Mouse (Mus musculus): Measurements from ENCODE around the gene Ly6g5c.

The Ly6g5c gene

GRCm38 (mm10) chr17:35108097-35108496 lies at the start of gene Ly6g5c:
Gene Ly6g5c (plus strand): TSS chr17:35108279.
- no peak for DNase-seq (ENCODE audit: low read depth, low spot score)

DNA sequence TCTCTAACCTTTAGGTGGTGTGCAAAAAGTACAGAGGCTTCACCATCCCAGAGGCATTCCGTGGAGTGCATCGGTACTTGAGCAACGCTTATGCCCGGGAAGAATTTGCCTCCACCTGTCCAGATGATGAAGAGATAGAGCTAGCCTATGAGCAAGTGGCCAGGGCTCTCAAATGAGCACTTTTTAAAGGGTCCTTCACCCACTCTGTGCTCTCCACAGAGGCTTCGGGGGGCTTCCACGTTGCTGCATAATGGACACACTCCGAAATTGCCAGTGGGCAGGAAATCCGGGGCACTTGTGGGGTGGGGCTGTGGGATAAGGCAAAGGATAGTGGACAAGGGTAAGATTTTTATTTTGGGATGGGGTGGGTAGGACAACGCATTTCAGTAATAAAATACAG lies 49.8 kb upstream of the Ly6g5c start:
- no peak for DNase-seq (ENCODE audit: low read depth, low spot score)

- peak; percentile 42 for DNase-seq (ENCODE audit: low read depth, low spot score)
Observed at GRCm38 (mm10) chr17:35058911-35059892, 48.9 kb upstream of the Ly6g5c start, which contains the start of gene Ddah2. Gene Ddah2 (plus strand): TSS chr17:35059035.

GRCm38 (mm10) chr17:35060071-35060470 lies 48.0 kb upstream of the Ly6g5c start:
- DNase-seq (ENCODE audit: low read depth, low spot score) = no peak

GRCm38 (mm10) chr17:35060737-35061297 lies 47.3 kb upstream of the Ly6g5c start:
- DNase-seq (ENCODE audit: low read depth, low spot score) = no peak

DNA sequence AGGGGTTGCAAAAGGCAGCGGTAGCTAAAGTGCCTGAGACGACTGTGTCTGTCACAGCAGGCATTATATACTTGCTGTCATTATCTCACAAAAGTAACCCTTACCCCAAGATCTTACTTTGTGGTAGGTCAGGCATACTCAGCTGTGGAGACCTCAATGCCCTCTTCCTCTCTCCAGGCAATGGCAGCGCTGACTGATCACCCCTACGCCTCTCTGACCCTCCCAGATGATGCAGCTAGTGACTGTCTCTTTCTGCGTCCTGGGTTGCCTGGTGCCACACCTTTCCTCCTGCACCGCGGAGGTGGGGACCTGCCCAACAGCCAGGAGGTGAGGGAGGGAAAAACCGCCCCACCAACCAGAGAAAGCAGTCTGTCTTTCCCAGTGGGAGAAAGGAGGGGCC lies 46.8 kb upstream of the Ly6g5c start:
- DNase-seq (ENCODE audit: low read depth, low spot score) = no peak

DNA sequence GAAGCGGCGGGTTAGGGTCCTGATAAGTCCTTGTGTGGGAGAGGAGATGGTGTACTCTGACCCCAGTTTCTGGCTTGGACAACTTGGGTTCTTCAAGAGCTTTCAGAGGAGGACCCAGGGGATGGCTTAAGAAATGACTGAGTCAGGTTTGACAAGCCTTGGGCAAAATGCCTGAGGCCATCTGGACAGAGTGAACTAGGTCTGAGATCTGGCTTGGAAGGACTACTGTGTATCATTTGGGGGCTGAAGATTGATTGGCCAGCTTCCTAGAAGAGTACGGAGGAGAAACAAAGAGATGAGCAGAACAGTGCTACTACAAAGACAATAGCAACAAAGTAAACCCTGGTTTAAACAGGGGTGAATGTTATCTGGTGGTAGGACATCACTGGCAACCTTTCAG lies 44.6 kb upstream of the Ly6g5c start:
- DNase-seq (ENCODE audit: low read depth, low spot score) = no peak

DNA sequence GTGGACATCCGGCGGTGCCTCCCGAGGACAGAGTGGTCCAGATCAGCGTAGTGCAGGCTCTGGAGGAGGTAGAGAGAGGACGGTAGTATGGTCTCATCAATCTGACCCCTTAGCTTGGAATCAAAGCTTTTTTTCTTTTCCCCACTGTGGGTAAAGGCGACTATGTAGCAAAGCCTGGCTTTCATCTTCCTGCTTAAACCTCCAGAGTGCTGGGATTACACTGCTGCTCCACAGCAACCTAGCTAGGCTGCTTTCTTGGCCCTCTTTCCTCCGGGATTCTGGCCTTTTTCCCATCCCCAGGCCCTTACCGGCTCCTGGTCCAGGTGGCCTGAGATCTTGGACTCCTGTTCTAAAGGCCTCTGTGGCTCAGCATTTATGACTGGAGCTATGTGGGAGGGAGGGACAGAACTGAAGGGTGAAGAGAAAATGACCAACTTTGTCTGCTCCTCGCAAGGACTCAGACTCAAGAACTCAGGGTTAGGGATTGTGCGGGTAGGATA lies 43.7 kb upstream of the Ly6g5c start:
- no peak for DNase-seq (ENCODE audit: low read depth, low spot score)

GRCm38 (mm10) chr17:35064951-35065947 lies 42.8 kb upstream of the Ly6g5c start, which contains the start of gene Ly6g6c:
Gene Ly6g6c (plus strand): TSS chr17:35065388.
- DNase-seq (ENCODE audit: low read depth, low spot score) = no peak

GRCm38 (mm10) chr17:35066084-35066483 lies 42.0 kb upstream of the Ly6g5c start, which contains the start of gene Mpig6b:
Gene Mpig6b (minus strand): TSS chr17:35066184.
- no peak for DNase-seq (ENCODE audit: low read depth, low spot score)

- DNase-seq (ENCODE audit: low read depth, low spot score) = no peak
Observed at GRCm38 (mm10) chr17:35068213-35068914, 39.7 kb upstream of the Ly6g5c start.

DNA sequence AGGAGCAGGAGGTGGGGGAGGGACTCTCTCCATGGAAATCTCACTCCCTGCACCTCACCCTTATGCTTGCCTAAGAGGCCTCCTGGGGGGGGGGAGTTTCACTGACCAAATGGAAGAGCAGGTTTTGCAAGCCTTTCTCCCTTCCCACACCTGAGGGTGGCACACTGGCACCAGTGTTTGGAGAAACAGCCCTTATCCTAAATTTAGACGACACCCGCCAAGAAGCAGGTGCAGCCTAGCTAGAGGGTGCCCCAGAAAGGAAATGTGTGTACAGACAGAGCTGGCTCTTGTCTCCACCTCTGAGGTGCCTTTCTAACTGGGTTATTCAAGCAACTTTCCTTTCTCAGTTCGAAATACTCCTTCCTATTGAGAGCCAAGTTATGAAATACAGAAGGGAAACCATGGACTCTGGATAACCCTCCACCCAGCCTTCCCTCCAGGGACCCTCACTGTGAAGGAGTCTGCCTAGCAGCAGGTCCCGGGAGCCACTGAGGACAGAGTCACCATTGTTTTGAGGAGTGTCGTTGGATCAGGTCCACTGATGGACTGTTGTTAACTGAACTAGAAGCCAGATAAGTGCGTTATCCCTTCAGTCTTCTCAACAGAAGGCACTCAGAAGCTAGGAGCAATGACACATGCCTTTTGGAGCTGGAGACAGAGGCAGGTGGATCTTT lies 37.4 kb upstream of the Ly6g5c start:
- DNase-seq (ENCODE audit: low read depth, low spot score) = no peak

DNA sequence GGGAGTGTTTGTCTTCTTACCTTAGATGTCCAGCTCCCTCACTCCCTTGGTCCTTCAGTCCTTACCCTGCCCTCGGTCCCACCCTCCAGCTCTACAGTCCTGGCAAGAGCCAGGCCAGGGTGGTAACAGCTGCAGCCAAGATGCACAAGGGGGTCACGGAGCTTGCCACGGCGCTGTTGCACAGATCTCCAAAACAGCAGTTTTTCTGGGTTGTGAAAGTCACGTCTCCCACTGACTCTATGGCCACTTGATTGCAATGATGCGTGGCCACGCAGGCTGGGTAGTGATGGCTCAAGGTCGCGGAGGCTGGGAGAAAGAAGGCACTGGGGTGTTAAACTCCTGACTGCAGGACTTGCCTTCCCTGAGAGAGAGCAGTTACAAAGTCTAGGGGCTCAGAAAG lies 36.6 kb upstream of the Ly6g5c start:
- no peak for DNase-seq (ENCODE audit: low read depth, low spot score)

GRCm38 (mm10) chr17:35074097-35074496 lies 34.0 kb upstream of the Ly6g5c start:
- DNase-seq (ENCODE audit: low read depth, low spot score) = no peak

DNA sequence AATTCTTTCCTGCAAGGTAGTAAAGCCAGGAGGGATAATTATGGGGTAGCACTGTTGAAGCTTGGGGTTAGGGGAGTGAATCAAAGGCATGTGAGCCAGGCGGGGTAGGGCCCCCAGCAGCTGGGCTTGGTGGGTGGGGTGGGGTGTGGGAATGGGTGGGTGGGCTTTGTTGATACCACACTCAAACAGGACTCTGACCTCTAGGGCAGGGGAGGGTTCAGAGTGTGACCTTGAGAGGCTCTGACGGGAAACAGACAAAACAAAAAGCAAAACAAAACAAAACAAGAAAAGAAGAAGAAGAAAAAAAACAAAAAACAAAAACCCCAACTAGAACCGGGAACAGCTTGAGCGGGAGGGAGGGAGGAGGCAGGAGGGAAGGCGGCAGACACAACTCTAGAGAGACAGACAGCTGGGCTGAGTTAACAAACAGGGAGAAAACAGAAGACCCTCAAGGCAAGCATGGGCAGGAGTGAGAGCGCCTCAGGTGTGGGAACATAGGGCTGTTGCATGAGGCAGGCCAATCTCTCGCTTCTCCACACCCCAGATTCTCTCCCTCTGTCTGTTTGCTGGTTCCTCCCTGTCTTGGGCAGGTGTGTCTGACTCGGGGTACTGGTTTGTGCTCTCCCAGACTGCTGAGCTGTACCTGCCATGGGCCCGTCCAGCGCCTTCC lies 31.4 kb upstream of the Ly6g5c start, which contains the start of gene Ly6g6e:
Ly6g6e (plus strand) TSS at position 396 of the 670 bp plus-strand sequence.
- no peak for DNase-seq (ENCODE audit: low read depth, low spot score)

- DNase-seq (ENCODE audit: low read depth, low spot score) = no peak
Observed at GRCm38 (mm10) chr17:35077285-35077684, 30.8 kb upstream of the Ly6g5c start.

- DNase-seq (ENCODE audit: low read depth, low spot score) = no peak
Observed at GRCm38 (mm10) chr17:35077786-35078233, 30.3 kb upstream of the Ly6g5c start, which contains the start of gene Ly6g6d. Gene Ly6g6d (minus strand): TSS chr17:35078065.

- no peak for DNase-seq (ENCODE audit: low read depth, low spot score)
Observed at GRCm38 (mm10) chr17:35079778-35080177, 28.3 kb upstream of the Ly6g5c start.

DNA sequence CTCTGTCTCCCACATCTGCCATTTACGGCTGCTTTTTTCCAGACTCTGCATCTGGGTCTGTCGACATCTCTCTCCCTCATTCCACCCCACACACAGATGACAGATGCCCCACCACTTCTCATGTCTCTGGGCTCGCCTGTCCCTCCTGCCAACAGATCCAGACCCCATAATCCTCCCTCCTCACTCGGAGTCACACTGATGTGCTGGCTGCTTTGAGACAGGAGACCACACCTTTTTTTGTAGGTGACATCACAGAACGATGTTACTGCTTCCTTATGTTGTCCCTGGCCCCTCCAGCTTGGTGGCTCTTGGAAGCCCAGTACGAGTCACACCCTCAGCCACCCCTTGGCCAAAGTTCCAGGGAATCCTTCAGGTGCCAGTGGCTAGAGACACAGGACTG lies 27.8 kb upstream of the Ly6g5c start:
- no peak for DNase-seq (ENCODE audit: low read depth, low spot score)

All from retina, adult 2 months (tissue).